Mouse (Mus musculus) hindbrain, embryonic 14.5 days (tissue): ENCODE results near the gene Mmrn2. TPM values are rescaled to one million over a fixed set of nuclear protein-coding genes. Genes with fewer than 3 reads are reported as not detected.

ENCODE experiments used
- ATAC-seq: fragments of 200-750 bp; cut with Nextera tagmentation; 2 replicates; pipeline ENCODE4 v1.8.0; 2017; ENCODE audit warnings: moderate number of reproducible peaks, mild to moderate bottlenecking, moderate TSS enrichment, moderate library complexity; ENCODE audit not compliant: low FRiP score
- DNase-seq: peaks from one replicate; pipeline ENCODE4 v3.0.0-alpha.2; 2015; ENCODE audit warnings: low spot score
- H3K27ac ChIP-seq: fragments of 300-500 bp; sonication (generic); 2 replicates; pipeline ENCODE4 v1.5.1; 2014; ENCODE audit warnings: mild to moderate bottlenecking, moderate library complexity
- H3K27me3 ChIP-seq: fragments of 300-500 bp; sonication (generic); 2 replicates; pipeline ENCODE4 v1.6.1; 2014; ENCODE audit warnings: mild to moderate bottlenecking, low read length, mixed read lengths; ENCODE audit not compliant: control insufficient read depth, insufficient read depth
- H3K36me3 ChIP-seq: fragments of 300-500 bp; sonication (generic); replicated peaks from 2 replicates; pipeline ENCODE4 v1.6.1; 2014; ENCODE audit not compliant: control insufficient read depth, insufficient read depth
- H3K4me1 ChIP-seq: fragments of 300-500 bp; sonication (generic); replicated peaks from 2 replicates; pipeline ENCODE4 v1.6.1; 2014; ENCODE audit warnings: antibody characterized with exemption, low read length, mixed read lengths; ENCODE audit not compliant: control insufficient read depth, insufficient read depth
- H3K4me2 ChIP-seq: fragments of 300-500 bp; sonication (generic); replicated peaks from 2 replicates; pipeline ENCODE4 v1.6.1; 2014; ENCODE audit warnings: mild to moderate bottlenecking, moderate library complexity
- H3K4me3 ChIP-seq: fragments of 300-500 bp; sonication (generic); replicated peaks from 2 replicates; pipeline ENCODE4 v1.5.1; 2014; ENCODE audit warnings: mild to moderate bottlenecking, low read length
- H3K9ac ChIP-seq: fragments of 300-500 bp; sonication (generic); 2 replicates; pipeline ENCODE4 v1.6.1; 2014
- H3K9me3 ChIP-seq: fragments of 300-500 bp; sonication (generic); 2 replicates; pipeline ENCODE4 v1.6.1; 2016; ENCODE audit warnings: low read length; ENCODE audit not compliant: control insufficient read depth
- WGBS: fragments of 180-500 bp; shearing (Covaris S2); extraction: QIAGEN DNeasy Blood & Tissue Kit; methylation state at CpG from one replicate; pipeline ENCODE4 v1.1.7; 2014; 5-methylcytosine and 5-hydroxymethylcytosine counted together
- polyA plus RNA-seq: library from polyadenylated mRNA; unstranded; fragments of >200 nt; fragmentation: Nextera tagmentation; extraction: Ambion mirVana; gene quantifications from 2 replicates; pipeline ENCODE4 v1.2.1, GENCODE M21; 2014

Mmrn2 gene
- polyA plus RNA-seq: 4.5 and 5.3 TPM in 2 replicates

DNA sequence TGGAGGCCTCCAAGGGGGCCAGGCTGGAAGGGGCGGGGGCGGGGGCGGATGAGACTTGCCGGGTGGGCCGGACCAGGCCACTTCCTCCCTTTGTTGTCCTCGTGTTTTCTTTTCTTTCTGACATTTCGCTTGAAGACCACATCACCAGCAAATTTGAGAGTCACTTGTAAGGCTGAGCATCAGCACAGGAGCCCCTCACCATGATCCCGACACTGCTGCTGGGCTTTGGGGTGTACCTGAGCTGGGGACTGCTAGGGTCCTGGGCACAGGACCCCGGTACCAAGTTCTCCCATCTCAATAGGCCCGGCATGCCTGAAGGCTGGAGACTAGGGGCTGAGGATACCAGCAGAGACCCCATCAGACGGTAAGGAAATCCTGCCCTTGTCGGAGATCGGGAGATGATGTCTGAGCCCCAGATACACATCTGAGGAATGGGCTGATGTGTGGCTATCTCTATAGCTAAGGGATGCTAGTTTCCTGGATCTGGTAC, at the start of gene Mmrn2:
Gene Mmrn2, plus strand, starts transcription at position 51 of the 490 bp plus-strand sequence.
- no peaks in the 10 kb centered on the region for H3K27me3 ChIP-seq
- DNase-seq: no peak
- 80% methylated on average over 13 of the region's 13 CpGs for WGBS
- H3K4me3 ChIP-seq: 0 out of 2 replicates have a peak within 1 kb of the TSS, but pooled peaks have one; percentile 6
- H3K9ac ChIP-seq: peak within 1 kb of the TSS; percentile 10; the same call in 1 of the 2 replicates
- no peak within 1 kb of the TSS; the same call in 1 of the 2 replicates for H3K27ac ChIP-seq
- H3K9me3 ChIP-seq: no peaks in the 10 kb centered on the region
- no peak for ATAC-seq
- peaks cover 15% of the 10 kb centered on the region; the same call in 1 of the 2 replicates for H3K4me1 ChIP-seq
- H3K36me3 ChIP-seq: no peaks in the 10 kb centered on the region
- H3K4me2 ChIP-seq: peak within 1 kb of the TSS; percentile 32; the same call in 1 of the 2 replicates

DNA sequence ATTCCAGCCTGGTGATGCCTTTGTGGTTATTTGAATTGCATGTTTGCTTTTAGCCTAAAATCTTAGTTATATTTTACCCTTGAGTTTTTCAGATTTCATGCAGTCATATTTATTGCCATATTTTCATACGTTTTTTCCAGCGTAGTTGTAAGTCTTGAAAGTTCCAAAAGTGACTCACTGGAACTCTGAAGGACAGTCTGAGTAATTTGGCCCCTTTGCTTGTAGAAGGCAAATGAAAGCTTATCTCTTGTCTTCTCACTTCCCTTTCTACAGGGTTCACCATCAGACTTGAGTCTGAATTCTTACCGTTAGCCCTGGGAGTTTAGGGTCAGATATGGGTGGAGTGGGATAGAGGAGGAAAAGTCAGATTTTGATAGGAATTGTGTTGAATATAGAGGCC, 48.7 kb upstream of the Mmrn2 start:
- H3K27ac ChIP-seq: no peak overlapping the region
- H3K9ac ChIP-seq: no peak overlapping the region
- ATAC-seq: no peak
- H3K4me2 ChIP-seq: no peak overlapping the region
- no peak overlapping the region for H3K4me3 ChIP-seq
- no peaks in the 10 kb centered on the region for H3K27me3 ChIP-seq
- DNase-seq: no peak
- H3K4me1 ChIP-seq: no peaks in the 10 kb centered on the region
- over 99% methylated on average over 3 of the region's 3 CpGs for WGBS
- no peaks in the 10 kb centered on the region for H3K9me3 ChIP-seq
- peaks cover 80% of the 10 kb centered on the region for H3K36me3 ChIP-seq

DNA sequence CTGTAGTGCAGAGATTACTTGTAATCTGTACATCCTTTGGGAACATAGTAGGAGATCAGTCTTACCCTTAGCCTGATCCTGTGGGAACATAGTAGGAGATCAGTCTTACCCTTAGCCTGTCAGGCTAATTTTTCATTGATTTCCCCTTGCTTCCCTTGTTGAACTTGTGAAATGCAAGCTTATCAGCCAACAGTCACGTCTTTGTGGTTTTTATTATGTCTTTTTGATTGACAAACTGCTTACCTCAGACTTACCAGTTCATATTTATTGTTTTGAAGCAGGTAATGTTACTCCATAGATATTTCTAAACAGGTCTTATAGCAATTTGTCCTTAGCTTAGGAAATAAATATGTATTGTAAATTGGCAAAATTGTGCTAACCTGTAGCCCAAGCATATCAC, 47.6 kb upstream of the Mmrn2 start:
- DNase-seq: no peak
- no peak overlapping the region for H3K27ac ChIP-seq
- H3K36me3 ChIP-seq: peaks cover 84% of the 10 kb centered on the region
- no peaks in the 10 kb centered on the region for H3K4me1 ChIP-seq
- no peaks in the 10 kb centered on the region for H3K27me3 ChIP-seq
- no peak overlapping the region for H3K4me2 ChIP-seq
- no peak overlapping the region for H3K9ac ChIP-seq
- WGBS: 79% methylated on average over 1 of the region's 1 CpGs
- no peak for ATAC-seq
- H3K9me3 ChIP-seq: no peaks in the 10 kb centered on the region
- no peak overlapping the region for H3K4me3 ChIP-seq

DNA sequence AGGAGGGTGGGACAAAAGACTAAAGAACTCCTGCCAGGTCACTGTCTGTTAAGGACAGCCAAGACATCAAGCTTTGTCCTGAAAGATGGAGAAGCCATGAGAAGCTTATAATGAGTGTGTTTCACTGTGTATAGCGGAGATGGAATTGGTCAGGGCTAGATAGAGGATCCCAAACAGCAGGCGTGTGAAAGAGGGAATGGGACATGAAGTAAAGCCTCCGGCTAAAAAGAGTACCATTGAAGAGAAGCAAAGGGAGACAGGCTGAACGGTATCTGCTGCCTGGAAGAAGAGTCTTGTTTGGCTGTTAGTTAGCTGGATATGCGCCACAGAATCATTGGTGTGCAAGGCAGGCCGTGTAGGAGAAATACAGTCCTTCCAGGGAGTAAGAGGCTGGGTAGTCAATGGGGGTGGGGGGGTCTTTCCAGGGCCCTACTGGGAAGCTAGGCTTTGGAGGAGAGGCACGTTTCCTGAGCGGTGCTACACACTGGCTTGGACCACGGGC, 44.6 kb upstream of the Mmrn2 start:
- Histone ChIP-seq H3K4me2 (no peak overlapping the region), H3K9ac (no peak overlapping the region), H3K4me3 (no peak overlapping the region), H3K9me3 (no peaks in the 10 kb centered on the region), H3K27me3 (no peaks in the 10 kb centered on the region), H3K27ac (peak overlapping the region; percentile 64; the same call in 1 of the 2 replicates), H3K36me3 (peaks cover 88% of the 10 kb centered on the region), H3K4me1 (no peaks in the 10 kb centered on the region)
- DNase-seq (no peak), ATAC-seq (peak; percentile 81)
- 78% methylated on average over 9 of the region's 9 CpGs for WGBS

DNA sequence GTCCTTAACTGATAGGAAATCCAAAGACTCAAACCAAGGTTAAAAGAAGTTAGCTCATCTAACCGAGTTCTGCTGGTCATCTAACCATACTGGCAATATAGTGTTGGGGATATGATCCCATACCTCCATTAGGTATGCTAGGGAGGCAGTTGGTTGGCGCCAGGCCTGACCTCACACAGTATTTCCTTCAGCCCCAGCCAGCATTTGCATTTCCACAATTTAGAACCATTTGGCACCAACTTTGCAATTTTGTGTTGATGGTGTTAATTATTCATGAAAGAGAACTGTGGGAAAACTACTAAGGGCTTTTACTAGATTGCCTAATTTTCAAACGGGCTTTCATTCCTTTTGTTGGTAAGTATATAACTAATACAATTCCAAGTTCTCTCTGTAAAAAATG, 43.4 kb upstream of the Mmrn2 start:
- no peaks in the 10 kb centered on the region for H3K9me3 ChIP-seq
- H3K27ac ChIP-seq: peak overlapping the region; percentile 75
- peaks cover 88% of the 10 kb centered on the region for H3K36me3 ChIP-seq
- DNase-seq (no peak), ATAC-seq (no peak)
- H3K4me3 ChIP-seq: no peak overlapping the region
- WGBS: 83% methylated on average over 3 of the region's 3 CpGs
- H3K4me2 ChIP-seq: no peak overlapping the region
- no peak overlapping the region for H3K9ac ChIP-seq
- H3K27me3 ChIP-seq: no peaks in the 10 kb centered on the region
- no peaks in the 10 kb centered on the region for H3K4me1 ChIP-seq

DNA sequence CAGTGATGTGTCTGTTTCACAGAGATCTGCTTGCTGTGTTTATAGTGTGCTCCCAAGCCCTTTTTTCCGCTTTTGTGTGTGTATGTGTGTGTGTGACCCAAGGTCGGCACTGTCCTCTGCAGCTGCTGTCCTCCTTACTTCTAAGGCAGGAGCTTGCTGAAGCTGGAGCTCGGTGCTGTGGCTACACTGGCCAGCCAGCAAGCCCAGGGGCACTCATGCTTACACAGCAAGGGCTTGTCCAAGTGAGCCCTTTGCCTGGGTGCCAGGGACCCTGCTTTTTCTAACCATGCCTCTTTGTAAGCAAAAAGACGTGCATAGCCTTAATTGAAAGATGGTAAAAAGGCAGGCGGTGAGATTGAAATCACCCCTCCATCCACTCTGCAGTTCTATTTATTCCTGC, 42.8 kb upstream of the Mmrn2 start:
- ATAC-seq (peak; percentile 69; the same call in 1 of the 2 replicates), DNase-seq (no peak)
- no peak overlapping the region for H3K9ac ChIP-seq
- no peaks in the 10 kb centered on the region for H3K27me3 ChIP-seq
- WGBS: 80% methylated on average over 5 of the region's 5 CpGs
- H3K4me3 ChIP-seq: no peak overlapping the region
- H3K36me3 ChIP-seq: peaks cover 90% of the 10 kb centered on the region
- no peaks in the 10 kb centered on the region for H3K9me3 ChIP-seq
- H3K4me2 ChIP-seq: no peak overlapping the region
- peak overlapping the region; percentile 69; the same call in 1 of the 2 replicates for H3K27ac ChIP-seq
- H3K4me1 ChIP-seq: no peaks in the 10 kb centered on the region

DNA sequence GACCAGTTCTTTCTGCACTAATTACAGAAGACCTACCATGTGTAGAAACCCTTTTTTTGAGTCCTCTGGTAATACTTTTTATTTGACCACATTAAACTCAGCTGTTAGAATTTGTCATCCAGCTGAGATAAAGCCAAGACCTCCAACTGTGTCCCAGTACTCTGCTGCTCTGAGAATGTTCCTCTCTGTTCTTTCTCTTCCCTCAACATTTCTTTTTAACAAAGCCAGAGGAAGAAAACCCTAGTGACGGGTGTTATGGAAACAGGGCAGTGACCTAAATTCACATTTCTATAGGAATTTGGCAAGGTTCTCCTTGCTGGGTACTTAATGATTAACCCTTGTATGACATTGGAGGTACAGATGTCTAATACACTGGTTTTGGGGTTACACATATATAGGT, 35.8 kb upstream of the Mmrn2 start:
- H3K4me3 ChIP-seq: no peak overlapping the region
- H3K27me3 ChIP-seq: no peaks in the 10 kb centered on the region
- H3K4me1 ChIP-seq: no peaks in the 10 kb centered on the region
- no peak overlapping the region for H3K27ac ChIP-seq
- peak; percentile 33 for DNase-seq
- no peak for ATAC-seq
- H3K36me3 ChIP-seq: peaks cover 97% of the 10 kb centered on the region
- no peaks in the 10 kb centered on the region for H3K9me3 ChIP-seq
- H3K4me2 ChIP-seq: no peak overlapping the region
- H3K9ac ChIP-seq: no peak overlapping the region
- 59% methylated on average over 1 of the region's 1 CpGs for WGBS

DNA sequence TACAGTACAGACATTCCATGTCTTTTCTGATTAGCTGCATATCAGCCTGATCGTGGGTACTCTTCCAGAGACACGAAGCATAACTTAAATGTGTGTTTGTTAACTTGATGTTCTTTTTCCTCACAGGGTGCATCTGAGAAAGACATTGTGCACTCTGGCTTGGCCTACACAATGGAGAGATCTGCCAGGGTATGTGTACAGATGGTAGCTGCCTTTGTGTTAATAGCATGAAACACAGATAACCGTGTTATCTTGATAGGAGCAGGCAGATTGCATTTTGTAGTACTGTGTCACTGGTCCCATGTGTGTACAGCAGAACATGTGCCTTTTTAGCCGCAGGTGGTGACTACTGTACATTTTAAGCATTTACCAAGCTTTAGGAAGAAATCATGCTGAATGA, 33.3 kb upstream of the Mmrn2 start:
- WGBS: 90% methylated on average over 4 of the region's 4 CpGs

DNA sequence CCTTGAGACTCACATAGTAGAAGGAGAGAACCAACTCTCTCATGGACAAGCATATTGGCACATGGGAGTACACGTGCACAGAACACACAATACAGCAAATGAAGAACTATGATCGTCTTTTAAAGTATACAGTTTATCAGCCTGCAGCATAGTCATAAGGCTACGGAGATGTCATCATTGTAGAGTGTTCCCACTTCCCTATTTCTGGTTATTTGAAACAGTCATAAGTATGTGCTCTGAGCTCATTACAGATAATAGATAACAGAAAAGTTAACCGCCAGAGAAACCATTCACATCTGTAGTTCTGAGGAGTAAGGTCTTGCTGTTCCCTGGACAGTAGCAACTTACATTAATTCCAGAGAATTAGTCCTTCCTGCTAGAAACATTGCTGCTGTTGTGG, 32.2 kb upstream of the Mmrn2 start:
- Histone ChIP-seq H3K4me2 (no peak overlapping the region), H3K27ac (no peak overlapping the region), H3K27me3 (no peaks in the 10 kb centered on the region), H3K36me3 (peaks cover 66% of the 10 kb centered on the region), H3K4me3 (no peak overlapping the region), H3K4me1 (no peaks in the 10 kb centered on the region), H3K9ac (no peak overlapping the region), H3K9me3 (no peaks in the 10 kb centered on the region)
- ATAC-seq (no peak), DNase-seq (no peak)
- WGBS: 97% methylated on average over 4 of the region's 4 CpGs

More for the DNA sequence above, 33.3 kb upstream of the Mmrn2 start:
- H3K4me2 ChIP-seq: no peak overlapping the region
- H3K4me3 ChIP-seq: no peak overlapping the region
- ATAC-seq: no peak
- H3K9me3 ChIP-seq: no peaks in the 10 kb centered on the region
- no peaks in the 10 kb centered on the region for H3K4me1 ChIP-seq
- H3K9ac ChIP-seq: no peak overlapping the region
- no peak for DNase-seq
- H3K27ac ChIP-seq: no peak overlapping the region
- no peaks in the 10 kb centered on the region for H3K27me3 ChIP-seq
- H3K36me3 ChIP-seq: peaks cover 77% of the 10 kb centered on the region

DNA sequence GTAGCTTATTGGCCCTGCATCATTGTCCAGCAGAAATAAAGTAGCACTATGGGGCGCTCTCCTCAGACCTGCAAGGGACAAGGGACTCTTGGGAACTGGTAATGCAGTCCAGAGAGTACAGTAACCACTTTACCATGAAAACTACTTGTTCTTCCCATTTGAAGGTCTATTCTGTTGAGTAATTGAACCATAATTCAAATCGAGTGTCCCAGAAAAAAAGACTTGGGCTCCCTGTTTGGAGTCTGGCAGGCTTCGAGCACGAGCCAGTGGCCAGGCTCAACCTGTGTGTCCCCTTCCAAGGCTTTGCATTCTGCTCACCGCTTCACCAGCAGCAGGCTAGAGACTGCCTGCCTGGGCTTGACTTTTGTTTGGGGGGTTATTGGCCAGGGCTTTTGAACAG, 30.9 kb upstream of the Mmrn2 start:
- no peak overlapping the region for H3K4me2 ChIP-seq
- WGBS: 78% methylated on average over 5 of the region's 5 CpGs
- no peak overlapping the region for H3K9ac ChIP-seq
- H3K27ac ChIP-seq: no peak overlapping the region
- DNase-seq (no peak), ATAC-seq (no peak)
- no peaks in the 10 kb centered on the region for H3K27me3 ChIP-seq
- no peaks in the 10 kb centered on the region for H3K9me3 ChIP-seq
- peaks cover 53% of the 10 kb centered on the region for H3K36me3 ChIP-seq
- no peak overlapping the region for H3K4me3 ChIP-seq
- no peaks in the 10 kb centered on the region for H3K4me1 ChIP-seq
